Mouse (Mus musculus): ENCODE measurements around the gene Reln.

DNA sequence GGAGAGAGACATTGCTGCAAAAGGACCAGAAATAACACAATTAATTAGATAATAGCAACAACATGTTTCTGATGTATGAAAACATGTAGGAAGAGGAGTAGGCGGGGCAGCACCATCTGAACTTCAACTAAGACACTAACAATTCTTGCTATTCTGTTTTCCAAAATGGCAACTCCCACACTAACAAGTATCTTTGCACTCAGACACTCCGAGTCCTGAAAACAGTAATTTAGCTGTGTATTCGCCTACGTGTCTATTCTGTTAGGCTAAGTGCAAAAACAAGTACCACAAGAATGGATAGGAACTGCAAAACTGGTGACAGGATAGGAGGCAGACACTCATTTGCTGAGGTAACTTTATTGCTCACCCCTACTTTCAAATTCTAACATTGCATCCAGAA is 70.4 kb downstream of the Reln start:
- TF ChIP-seq CTCF (IDR thresholded peaks at IDR 0.05) (no peak), EP300 (IDR thresholded peaks at IDR 0.05) (no peak)
